Mouse (Mus musculus): ENCODE data around the gene Syne1. TPM values are rescaled to one million over a fixed set of nuclear protein-coding genes. Genes with fewer than 3 reads are reported as not detected.

Gene Syne1
- total and polyA plus RNA-seq, 2 experiments from 2014 or later, result 25.9 to 71.2 TPM

GRCm38 (mm10) chr10:5205977-5206376 lies 345.3 kb downstream of the Syne1 start:
- Histone ChIP-seq H3K9me3 (replicated peaks; ENCODE audit: control insufficient read depth, low read length) (no peaks in the 10 kb centered on the region), H3K4me2 (ENCODE audit: low read depth, low read length) (no peak overlapping the region), H3K4me3 (ENCODE audit: low read depth, low read length) (no peak overlapping the region), H3K9ac (replicated peaks; ENCODE audit: low read depth, low read length) (no peak overlapping the region), H3K4me1 (ENCODE audit: control insufficient read depth, insufficient read depth) (peaks cover 5% of the 10 kb centered on the region; the same call in 1 of the 2 replicates), H3K27me3 (ENCODE audit: control insufficient read depth, insufficient read depth, low read length) (no peaks in the 10 kb centered on the region), H3K36me3 (replicated peaks; ENCODE audit: control insufficient read depth, insufficient read depth, low read length) (peaks cover 57% of the 10 kb centered on the region), H3K27ac (ENCODE audit: low read depth) (no peak overlapping the region)
- TF ChIP-seq EP300 (IDR thresholded peaks at IDR 0.05; ENCODE audit: low read depth) (no peak), CTCF (IDR thresholded peaks at IDR 0.05; ENCODE audit: low read depth) (no peak)
- DNase-seq (ENCODE audit: low spot score) (no peak), ATAC-seq (ENCODE audit: insufficient read depth, low read depth) (no peak)
- 86% methylated on average over 3 of the region's 3 CpGs for WGBS

DNA sequence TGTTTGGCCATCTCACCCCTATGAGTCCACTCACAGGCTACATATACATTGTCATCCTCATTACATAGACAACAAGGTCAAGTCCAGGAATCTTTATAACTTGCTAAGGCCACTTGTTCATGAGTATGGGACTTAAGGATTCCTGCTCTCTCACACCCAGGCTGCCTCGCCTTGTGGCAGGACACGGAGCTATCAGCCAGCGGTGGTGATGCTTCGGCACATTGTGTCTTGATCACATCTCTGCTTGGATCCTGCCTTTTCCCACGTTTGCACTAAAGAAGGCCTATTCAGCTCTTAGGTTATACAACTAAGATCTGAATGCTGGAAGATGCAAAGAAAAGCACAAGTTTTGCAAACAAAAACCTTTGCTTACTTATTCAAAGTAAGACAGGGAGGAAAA lies 345.7 kb downstream of the Syne1 start:
- no peak for TF ChIP-seq EP300 (IDR thresholded peaks at IDR 0.05; ENCODE audit: low read depth)
- no peak for TF ChIP-seq CTCF (IDR thresholded peaks at IDR 0.05; ENCODE audit: low read depth)
- ATAC-seq (ENCODE audit: insufficient read depth, low read depth) (no peak), DNase-seq (ENCODE audit: low spot score) (no peak)
- Histone ChIP-seq H3K9ac (replicated peaks; ENCODE audit: low read depth, low read length) (no peak overlapping the region), H3K27me3 (ENCODE audit: control insufficient read depth, insufficient read depth, low read length) (no peaks in the 10 kb centered on the region), H3K4me3 (ENCODE audit: low read depth, low read length) (no peak overlapping the region), H3K9me3 (replicated peaks; ENCODE audit: control insufficient read depth, low read length) (no peaks in the 10 kb centered on the region), H3K4me1 (ENCODE audit: control insufficient read depth, insufficient read depth) (peaks cover 5% of the 10 kb centered on the region; the same call in 1 of the 2 replicates), H3K36me3 (replicated peaks; ENCODE audit: control insufficient read depth, insufficient read depth, low read length) (peaks cover 57% of the 10 kb centered on the region), H3K27ac (ENCODE audit: low read depth) (no peak overlapping the region), H3K4me2 (ENCODE audit: low read depth, low read length) (no peak overlapping the region)
- 82% methylated on average over 5 of the region's 5 CpGs for WGBS

DNA sequence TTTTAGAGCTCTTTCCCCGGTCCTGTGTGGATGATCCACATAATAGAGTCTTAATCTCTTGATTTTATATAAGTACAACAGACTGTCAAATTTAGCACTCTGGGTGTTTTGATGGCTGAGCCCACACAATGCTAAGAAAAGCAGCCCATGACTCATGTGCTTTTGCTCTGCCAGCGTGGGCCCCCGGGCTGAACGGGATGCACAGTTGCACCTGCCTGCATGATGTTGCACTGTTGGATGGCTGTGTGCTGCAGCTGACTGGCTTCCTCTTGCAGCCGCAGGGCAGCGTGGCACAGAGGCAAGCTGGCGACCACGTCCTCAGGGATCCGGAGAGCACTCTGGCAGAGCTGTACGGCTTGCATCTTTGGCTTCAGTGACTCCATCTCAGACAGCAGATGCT lies 347.4 kb downstream of the Syne1 start:
- Histone ChIP-seq H3K36me3 (replicated peaks; ENCODE audit: control insufficient read depth, insufficient read depth, low read length) (peaks cover 44% of the 10 kb centered on the region), H3K4me2 (ENCODE audit: low read depth, low read length) (no peak overlapping the region), H3K27ac (ENCODE audit: low read depth) (no peak overlapping the region), H3K4me3 (ENCODE audit: low read depth, low read length) (no peak overlapping the region), H3K9me3 (replicated peaks; ENCODE audit: control insufficient read depth, low read length) (no peaks in the 10 kb centered on the region), H3K27me3 (ENCODE audit: control insufficient read depth, insufficient read depth, low read length) (no peaks in the 10 kb centered on the region), H3K9ac (replicated peaks; ENCODE audit: low read depth, low read length) (no peak overlapping the region), H3K4me1 (ENCODE audit: control insufficient read depth, insufficient read depth) (peaks cover 5% of the 10 kb centered on the region; the same call in 1 of the 2 replicates)
- DNase-seq (ENCODE audit: low spot score) (no peak), ATAC-seq (ENCODE audit: insufficient read depth, low read depth) (no peak)
- TF ChIP-seq EP300 (IDR thresholded peaks at IDR 0.05; ENCODE audit: low read depth) (no peak), CTCF (IDR thresholded peaks at IDR 0.05; ENCODE audit: low read depth) (no peak)
- 66% methylated on average over 10 of the region's 10 CpGs for WGBS

DNA sequence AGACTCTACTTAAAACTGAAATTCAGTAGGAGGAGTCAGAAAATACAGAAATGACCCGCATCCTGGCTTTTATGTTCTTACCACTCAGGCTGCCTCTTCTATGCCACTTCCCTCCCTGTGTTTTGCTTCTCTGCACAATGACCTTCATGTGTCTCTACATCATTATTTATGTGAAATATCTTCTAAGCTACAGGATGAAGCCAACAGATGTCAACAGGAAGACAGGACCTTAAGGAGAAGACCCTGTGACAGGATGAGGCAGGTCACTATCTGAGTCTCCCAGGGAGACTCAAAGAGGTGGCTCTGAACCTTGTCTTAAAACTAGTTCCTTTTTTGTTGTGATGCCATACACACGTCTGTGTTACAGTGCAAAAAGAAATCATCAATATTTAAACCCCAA lies 353.9 kb downstream of the Syne1 start:
- Histone ChIP-seq H3K9ac (replicated peaks; ENCODE audit: low read depth, low read length) (no peak overlapping the region), H3K27me3 (ENCODE audit: control insufficient read depth, insufficient read depth, low read length) (no peaks in the 10 kb centered on the region), H3K4me1 (ENCODE audit: control insufficient read depth, insufficient read depth) (peaks cover 3% of the 10 kb centered on the region; the same call in 1 of the 2 replicates), H3K4me2 (ENCODE audit: low read depth, low read length) (no peak overlapping the region), H3K27ac (ENCODE audit: low read depth) (no peak overlapping the region), H3K9me3 (replicated peaks; ENCODE audit: control insufficient read depth, low read length) (no peaks in the 10 kb centered on the region), H3K4me3 (ENCODE audit: low read depth, low read length) (no peak overlapping the region), H3K36me3 (replicated peaks; ENCODE audit: control insufficient read depth, insufficient read depth, low read length) (peaks cover 24% of the 10 kb centered on the region)
- DNase-seq (ENCODE audit: low spot score) (no peak), ATAC-seq (ENCODE audit: insufficient read depth, low read depth) (no peak)
- no peak for TF ChIP-seq EP300 (IDR thresholded peaks at IDR 0.05; ENCODE audit: low read depth)
- TF ChIP-seq CTCF (IDR thresholded peaks at IDR 0.05; ENCODE audit: low read depth), result no peak
- 62% methylated on average over 2 of the region's 2 CpGs for WGBS

DNA sequence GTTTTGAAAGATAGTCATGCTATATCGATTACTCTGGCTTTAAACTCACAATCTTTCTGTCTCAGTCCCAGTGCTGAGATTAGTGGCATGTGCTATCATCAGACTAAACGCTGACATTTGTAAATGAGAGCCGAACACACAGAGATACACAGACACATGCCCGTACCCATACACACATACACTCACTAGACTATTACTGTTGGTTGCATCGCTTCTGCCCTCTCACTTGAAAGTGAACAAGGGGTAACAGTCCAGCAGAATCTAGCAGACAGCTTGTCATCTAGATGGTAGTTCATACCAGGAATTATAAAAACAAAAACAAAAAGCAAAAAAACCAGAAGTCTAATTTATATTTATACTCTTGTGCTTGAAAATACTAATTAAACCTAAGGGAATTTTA lies 355.0 kb downstream of the Syne1 start:
- Histone ChIP-seq H3K4me3 (ENCODE audit: low read depth, low read length) (no peak overlapping the region), H3K9me3 (replicated peaks; ENCODE audit: control insufficient read depth, low read length) (no peaks in the 10 kb centered on the region), H3K27ac (ENCODE audit: low read depth) (no peak overlapping the region), H3K9ac (replicated peaks; ENCODE audit: low read depth, low read length) (no peak overlapping the region), H3K4me1 (ENCODE audit: control insufficient read depth, insufficient read depth) (peaks cover 3% of the 10 kb centered on the region; the same call in 1 of the 2 replicates), H3K36me3 (replicated peaks; ENCODE audit: control insufficient read depth, insufficient read depth, low read length) (peaks cover 20% of the 10 kb centered on the region), H3K4me2 (ENCODE audit: low read depth, low read length) (no peak overlapping the region), H3K27me3 (ENCODE audit: control insufficient read depth, insufficient read depth, low read length) (no peaks in the 10 kb centered on the region)
- 87% methylated on average over 5 of the region's 5 CpGs for WGBS
- no peak for TF ChIP-seq EP300 (IDR thresholded peaks at IDR 0.05; ENCODE audit: low read depth)
- no peak for TF ChIP-seq CTCF (IDR thresholded peaks at IDR 0.05; ENCODE audit: low read depth)
- no peak for ATAC-seq (ENCODE audit: insufficient read depth, low read depth)
- DNase-seq (ENCODE audit: low spot score), result no peak

DNA sequence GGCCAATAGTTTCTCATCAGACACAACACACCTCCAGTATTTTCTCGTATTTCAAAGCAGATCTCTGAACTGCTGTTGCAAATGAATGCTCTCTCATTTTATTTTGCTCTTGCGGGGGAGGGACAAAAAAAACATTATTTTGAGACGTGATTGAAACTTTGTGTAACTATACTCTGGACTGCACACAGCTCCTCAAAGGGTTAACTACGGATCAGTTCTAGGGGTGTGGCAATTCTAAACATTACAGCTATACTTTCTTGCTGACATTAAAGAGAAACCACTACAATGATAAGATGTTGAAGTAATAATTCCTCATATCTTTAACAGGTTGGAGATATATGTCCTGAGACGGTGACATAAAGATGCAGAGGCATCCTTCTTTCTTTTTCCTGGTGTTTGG lies 356.0 kb downstream of the Syne1 start:
- 56% methylated on average over 5 of the region's 5 CpGs for WGBS
- H3K4me2 ChIP-seq (ENCODE audit: low read depth, low read length), result no peak overlapping the region
- H3K27me3 ChIP-seq (ENCODE audit: control insufficient read depth, insufficient read depth, low read length), result no peaks in the 10 kb centered on the region

More for the DNA sequence above, 356.0 kb downstream of the Syne1 start:
- TF ChIP-seq EP300 (IDR thresholded peaks at IDR 0.05; ENCODE audit: low read depth) (no peak), CTCF (IDR thresholded peaks at IDR 0.05; ENCODE audit: low read depth) (no peak)
- ATAC-seq (ENCODE audit: insufficient read depth, low read depth) (no peak), DNase-seq (ENCODE audit: low spot score) (no peak)
- Histone ChIP-seq H3K27ac (ENCODE audit: low read depth) (no peak overlapping the region), H3K9ac (replicated peaks; ENCODE audit: low read depth, low read length) (no peak overlapping the region), H3K36me3 (replicated peaks; ENCODE audit: control insufficient read depth, insufficient read depth, low read length) (peaks cover 28% of the 10 kb centered on the region), H3K4me3 (ENCODE audit: low read depth, low read length) (no peak overlapping the region), H3K9me3 (replicated peaks; ENCODE audit: control insufficient read depth, low read length) (no peaks in the 10 kb centered on the region), H3K4me1 (ENCODE audit: control insufficient read depth, insufficient read depth) (peaks cover 3% of the 10 kb centered on the region; the same call in 1 of the 2 replicates)

Data from heart, postnatal 0 days (tissue).